In the genomic region with DNA sequence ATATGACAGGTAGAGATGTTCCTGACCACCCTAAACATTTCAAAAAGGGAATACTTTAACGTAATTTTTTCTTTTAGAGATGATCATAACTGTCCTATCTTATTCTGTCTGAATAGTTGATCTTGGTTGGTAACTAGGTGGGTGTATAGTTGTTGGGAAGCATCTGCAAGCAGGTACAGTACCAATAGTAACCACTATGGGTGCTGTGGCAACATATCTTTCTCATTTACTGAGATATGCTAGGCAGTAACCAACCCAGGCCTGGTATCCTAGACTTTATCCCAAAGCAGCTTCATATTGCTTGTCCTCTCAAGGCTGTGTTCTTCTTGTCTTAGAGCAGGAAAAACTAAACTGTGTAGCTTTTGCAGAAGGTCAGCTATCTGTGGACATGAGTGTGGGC, we compare ENCODE assay signal across 19 mouse cellular contexts.
DNase-seq lines count a peak whose midpoint lies in the region; ATAC-seq and TF ChIP-seq lines count a peak whose summit lies in the region.
"Had no signal": no experiment of that assay in that cellular context is flagged by ENCODE, and none has a peak within 500 bp of the region (broad histone marks: within the 10 kb centered on the region; RNA-seq: fewer than 3 reads in every experiment).

No protein-coding gene starts in this region.

- no peak for TF ChIP-seq EP300 in lung, postnatal 0 days (IDR thresholded peaks at IDR 0.05)

- 98% methylated on average over 1 of the region's 1 CpGs for WGBS in hindbrain, postnatal 0 days
- 90% methylated on average over 1 of the region's 1 CpGs for WGBS in hindbrain, embryonic 12.5 days
- 86% methylated on average over 1 of the region's 1 CpGs for WGBS in lung, postnatal 0 days

- no peak overlapping the region for H3K27ac ChIP-seq in hindbrain, postnatal 0 days
- no peak overlapping the region for H3K27ac ChIP-seq in hindbrain, embryonic 12.5 days
- no peak overlapping the region for H3K27ac ChIP-seq in lung, postnatal 0 days (ENCODE audit: low read length)
- H3K27ac ChIP-seq: forebrain, embryonic 15.5 days; heart, embryonic 13.5 days; hindbrain, embryonic 15.5 days; limb, embryonic 10.5 days had no signal

- H3K9me3 ChIP-seq in hindbrain, postnatal 0 days (ENCODE audit: low read length): no peaks in the 10 kb centered on the region
- peaks cover 3% of the 10 kb centered on the region; the same call in 1 of the 2 replicates for H3K9me3 ChIP-seq in hindbrain, embryonic 12.5 days (replicated peaks)
- no peaks in the 10 kb centered on the region for H3K9me3 ChIP-seq in lung, postnatal 0 days (ENCODE audit: low read length)
- H3K9me3 ChIP-seq: forebrain, embryonic 15.5 days; heart, embryonic 13.5 days; hindbrain, embryonic 15.5 days; limb, embryonic 10.5 days had no signal

- H3K4me3 ChIP-seq in hindbrain, postnatal 0 days (ENCODE audit: low read length): no peak overlapping the region
- no peak overlapping the region for H3K4me3 ChIP-seq in hindbrain, embryonic 12.5 days
- no peak overlapping the region for H3K4me3 ChIP-seq in lung, postnatal 0 days (ENCODE audit: low read depth, low read length)
- H3K4me3 ChIP-seq: forebrain, embryonic 15.5 days; heart, embryonic 13.5 days; hindbrain, embryonic 15.5 days; limb, embryonic 10.5 days had no signal

- no peak overlapping the region for H3K4me2 ChIP-seq in hindbrain, postnatal 0 days (ENCODE audit: low read depth, low read length)
- no peak overlapping the region for H3K4me2 ChIP-seq in hindbrain, embryonic 12.5 days (replicated peaks)
- no peak overlapping the region for H3K4me2 ChIP-seq in lung, postnatal 0 days (replicated peaks; ENCODE audit: low read depth, low read length)
- H3K4me2 ChIP-seq: forebrain, embryonic 15.5 days; heart, embryonic 13.5 days; hindbrain, embryonic 15.5 days had no signal

- no peak for ATAC-seq in hindbrain, postnatal 0 days
- no peak for ATAC-seq in hindbrain, embryonic 12.5 days (ENCODE audit: low FRiP score)
- ATAC-seq in lung, postnatal 0 days: no peak
- ATAC-seq in neutrophil, adult 5-6 weeks (ENCODE audit: extremely low read depth, insufficient number of reproducible peaks, low FRiP score, poor library complexity, severe bottlenecking): 0 out of 2 replicates have a peak, but pooled peaks have one; percentile 30
- ATAC-seq: forebrain, embryonic 15.5 days; midbrain, embryonic 16.5 days had no signal

- H3K4me1 ChIP-seq in hindbrain, postnatal 0 days (ENCODE audit: insufficient read depth, low read length): no peaks in the 10 kb centered on the region
- H3K4me1 ChIP-seq in hindbrain, embryonic 12.5 days: no peaks in the 10 kb centered on the region; the same call in none of the 2 replicates
- no peaks in the 10 kb centered on the region for H3K4me1 ChIP-seq in lung, postnatal 0 days (ENCODE audit: insufficient read depth, low read depth, low read length)
- H3K4me1 ChIP-seq: limb, embryonic 10.5 days had no signal

- peak; percentile 51 for TF ChIP-seq CTCF in hindbrain, postnatal 0 days (IDR thresholded peaks at IDR 0.05; ENCODE audit: low read depth)
- TF ChIP-seq CTCF in lung, postnatal 0 days (IDR thresholded peaks at IDR 0.05): peak; percentile 54

- no peak overlapping the region for H3K9ac ChIP-seq in hindbrain, postnatal 0 days (replicated peaks; ENCODE audit: low read length)
- H3K9ac ChIP-seq in hindbrain, embryonic 12.5 days: no peak overlapping the region
- H3K9ac ChIP-seq in lung, postnatal 0 days (replicated peaks; ENCODE audit: low read depth): no peak overlapping the region
- H3K9ac ChIP-seq: forebrain, embryonic 15.5 days; heart, embryonic 13.5 days; hindbrain, embryonic 15.5 days had no signal

- no peaks in the 10 kb centered on the region for H3K36me3 ChIP-seq in hindbrain, postnatal 0 days (ENCODE audit: insufficient read depth, low read length)
- H3K36me3 ChIP-seq in hindbrain, embryonic 12.5 days: no peaks in the 10 kb centered on the region
- no peaks in the 10 kb centered on the region for H3K36me3 ChIP-seq in lung, postnatal 0 days (ENCODE audit: insufficient read depth, low read length)
- H3K36me3 ChIP-seq: forebrain, embryonic 15.5 days; heart, embryonic 13.5 days; hindbrain, embryonic 15.5 days had no signal

- H3K27me3 ChIP-seq in hindbrain, postnatal 0 days (ENCODE audit: insufficient read depth, low read length): no peaks in the 10 kb centered on the region
- H3K27me3 ChIP-seq in hindbrain, embryonic 12.5 days: no peaks in the 10 kb centered on the region
- H3K27me3 ChIP-seq in lung, postnatal 0 days (replicated peaks; ENCODE audit: insufficient read depth, low read length): no peaks in the 10 kb centered on the region
- H3K27me3 ChIP-seq: forebrain, embryonic 15.5 days; heart, embryonic 13.5 days; hindbrain, embryonic 15.5 days had no signal

- DNase-seq in hindbrain, postnatal 0 days (ENCODE audit: low spot score): no peak
- DNase-seq in lung, postnatal 0 days (ENCODE audit: low spot score): no peak
- no peak for DNase-seq in lung, postnatal 4 days
- DNase-seq in NIH3T3 (ENCODE audit: low read depth): peak; percentile 4
- DNase-seq in adrenal gland, adult 8-10 months: no peak
- no peak for DNase-seq in right cerebral cortex, postnatal 25 days
- DNase-seq: adrenal gland, adult 2 months; cerebellum, adult 9-10 months; heart, postnatal 36 days; kidney, adult 2 months; kidney, postnatal 14 days; lung, adult 2 months had no signal
